Mouse (Mus musculus): ENCODE measurements at regions not wholly inside any gene's neighbourhood (a gene's known extent, or its start where the extent isn't known, plus 50 kb on each side); places are given as distances from the start of the nearest gene placed in this dataset.

DNA sequence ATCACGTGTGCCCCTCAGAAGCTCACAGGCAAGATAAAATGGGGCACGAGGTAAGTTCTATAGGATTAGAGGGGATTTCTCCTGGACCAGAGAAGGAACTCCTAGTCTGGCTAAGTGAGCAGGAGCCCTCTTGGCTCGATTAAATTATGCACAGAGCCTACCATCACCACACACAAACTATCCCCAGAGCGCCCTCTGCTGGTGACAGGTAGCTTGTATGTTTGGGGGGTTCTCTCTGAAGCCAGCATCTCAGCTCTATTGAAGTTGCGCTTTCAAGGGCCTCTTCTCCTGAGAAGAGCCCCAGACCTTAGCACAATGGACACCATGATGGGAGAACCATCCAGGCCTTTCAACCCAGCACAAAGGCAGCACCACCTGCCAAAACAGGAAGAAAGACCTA is 219.6 kb downstream of the Agtpbp1 start:
- TF ChIP-seq CTCF (IDR thresholded peaks at IDR 0.05; ENCODE audit: borderline replicate concordance, insufficient read depth, low read length) (peak; percentile 47; the same call in 1 of the 2 replicates), POLR2A (IDR thresholded peaks at IDR 0.05; ENCODE audit: low read depth, low read length) (no peak)
